Mouse (Mus musculus): ENCODE measurements at regions not wholly inside any gene's neighbourhood (a gene's known extent, or its start where the extent isn't known, plus 50 kb on each side); places are given as distances from the start of the nearest gene placed in this dataset.

GRCm38 (mm10) chr6:101596995-101597394, 219.3 kb upstream of the Pdzrn3 start:
- H3K27me3 ChIP-seq (replicated peaks; ENCODE audit: control insufficient read depth, insufficient read depth, low read length) = no peaks in the 10 kb centered on the region
- H3K9me3 ChIP-seq (replicated peaks; ENCODE audit: control insufficient read depth, low read length) = no peaks in the 10 kb centered on the region
- no peak overlapping the region for H3K4me2 ChIP-seq (ENCODE audit: low read length)
- no peak overlapping the region for H3K9ac ChIP-seq (ENCODE audit: low read length)
- H3K36me3 ChIP-seq (ENCODE audit: control insufficient read depth, insufficient read depth, low read length) = no peaks in the 10 kb centered on the region
- 86% methylated on average over 2 of the region's 2 CpGs for WGBS
- H3K27ac ChIP-seq (ENCODE audit: low read depth, low read length) = no peak overlapping the region
- DNase-seq (ENCODE audit: low spot score) = no peak
- no peaks in the 10 kb centered on the region for H3K4me1 ChIP-seq (ENCODE audit: control insufficient read depth, insufficient read depth, low read length)
- no peak overlapping the region for H3K4me3 ChIP-seq (ENCODE audit: low read depth, low read length)
- ATAC-seq = no peak

GRCm38 (mm10) chr6:101593782-101594641, 216.3 kb upstream of the Pdzrn3 start:
- 76% methylated on average over 12 of the region's 12 CpGs for WGBS
- no peaks in the 10 kb centered on the region for H3K4me1 ChIP-seq (ENCODE audit: control insufficient read depth, insufficient read depth, low read length)
- H3K4me2 ChIP-seq (ENCODE audit: low read length) = no peak overlapping the region
- no peaks in the 10 kb centered on the region for H3K36me3 ChIP-seq (ENCODE audit: control insufficient read depth, insufficient read depth, low read length)
- ATAC-seq (no peak), DNase-seq (ENCODE audit: low spot score) (peak; percentile 46)
- no peak overlapping the region for H3K27ac ChIP-seq (ENCODE audit: low read depth, low read length)
- H3K4me3 ChIP-seq (ENCODE audit: low read depth, low read length) = no peak overlapping the region
- no peak overlapping the region for H3K9ac ChIP-seq (ENCODE audit: low read length)
- no peaks in the 10 kb centered on the region for H3K27me3 ChIP-seq (replicated peaks; ENCODE audit: control insufficient read depth, insufficient read depth, low read length)
- H3K9me3 ChIP-seq (replicated peaks; ENCODE audit: control insufficient read depth, low read length) = no peaks in the 10 kb centered on the region

GRCm38 (mm10) chr6:101585871-101586270, 208.2 kb upstream of the Pdzrn3 start:
- H3K9me3 ChIP-seq (replicated peaks; ENCODE audit: control insufficient read depth, low read length) = no peaks in the 10 kb centered on the region
- no peaks in the 10 kb centered on the region for H3K27me3 ChIP-seq (replicated peaks; ENCODE audit: control insufficient read depth, insufficient read depth, low read length)
- 82% methylated on average over 16 of the region's 16 CpGs for WGBS
- ATAC-seq (no peak), DNase-seq (ENCODE audit: low spot score) (no peak)
- no peak overlapping the region for H3K4me2 ChIP-seq (ENCODE audit: low read length)
- H3K4me1 ChIP-seq (ENCODE audit: control insufficient read depth, insufficient read depth, low read length) = no peaks in the 10 kb centered on the region
- no peak overlapping the region for H3K4me3 ChIP-seq (ENCODE audit: low read depth, low read length)
- no peak overlapping the region for H3K27ac ChIP-seq (ENCODE audit: low read depth, low read length)
- no peak overlapping the region for H3K9ac ChIP-seq (ENCODE audit: low read length)
- H3K36me3 ChIP-seq (ENCODE audit: control insufficient read depth, insufficient read depth, low read length) = no peaks in the 10 kb centered on the region

GRCm38 (mm10) chr6:101580824-101581223, 203.1 kb upstream of the Pdzrn3 start:
- Histone ChIP-seq H3K27ac (ENCODE audit: low read depth, low read length) (no peak overlapping the region), H3K9ac (ENCODE audit: low read length) (no peak overlapping the region), H3K36me3 (ENCODE audit: control insufficient read depth, insufficient read depth, low read length) (no peaks in the 10 kb centered on the region), H3K27me3 (replicated peaks; ENCODE audit: control insufficient read depth, insufficient read depth, low read length) (no peaks in the 10 kb centered on the region), H3K4me1 (ENCODE audit: control insufficient read depth, insufficient read depth, low read length) (no peaks in the 10 kb centered on the region), H3K4me2 (ENCODE audit: low read length) (no peak overlapping the region), H3K4me3 (ENCODE audit: low read depth, low read length) (no peak overlapping the region), H3K9me3 (replicated peaks; ENCODE audit: control insufficient read depth, low read length) (no peaks in the 10 kb centered on the region)
- peak; percentile 10 for DNase-seq (ENCODE audit: low spot score)
- WGBS = 89% methylated on average over 4 of the region's 4 CpGs
- ATAC-seq = no peak

GRCm38 (mm10) chr6:101556096-101556495, 178.4 kb upstream of the Pdzrn3 start:
- no peak overlapping the region for H3K9ac ChIP-seq (ENCODE audit: low read length)
- DNase-seq (ENCODE audit: low spot score) = no peak
- 97% methylated on average over 1 of the region's 1 CpGs for WGBS
- no peak overlapping the region for H3K4me3 ChIP-seq (ENCODE audit: low read depth, low read length)
- H3K9me3 ChIP-seq (replicated peaks; ENCODE audit: control insufficient read depth, low read length) = no peaks in the 10 kb centered on the region
- H3K4me2 ChIP-seq (ENCODE audit: low read length) = no peak overlapping the region
- no peak for ATAC-seq
- H3K27ac ChIP-seq (ENCODE audit: low read depth, low read length) = no peak overlapping the region
- no peaks in the 10 kb centered on the region for H3K36me3 ChIP-seq (ENCODE audit: control insufficient read depth, insufficient read depth, low read length)
- no peaks in the 10 kb centered on the region for H3K27me3 ChIP-seq (replicated peaks; ENCODE audit: control insufficient read depth, insufficient read depth, low read length)
- H3K4me1 ChIP-seq (ENCODE audit: control insufficient read depth, insufficient read depth, low read length) = 0 out of 2 replicates have a peak, but pooled peaks cover 3% of the 10 kb centered on the region

- no peak overlapping the region for H3K4me3 ChIP-seq (ENCODE audit: low read depth, low read length)
- no peak overlapping the region for H3K27ac ChIP-seq (ENCODE audit: low read depth, low read length)
- DNase-seq (ENCODE audit: low spot score) = no peak
- no peak overlapping the region for H3K9ac ChIP-seq (ENCODE audit: low read length)
- no peaks in the 10 kb centered on the region for H3K9me3 ChIP-seq (replicated peaks; ENCODE audit: control insufficient read depth, low read length)
- WGBS = 75% methylated on average over 2 of the region's 2 CpGs
- H3K36me3 ChIP-seq (ENCODE audit: control insufficient read depth, insufficient read depth, low read length) = no peaks in the 10 kb centered on the region
- H3K27me3 ChIP-seq (replicated peaks; ENCODE audit: control insufficient read depth, insufficient read depth, low read length) = no peaks in the 10 kb centered on the region
- no peak overlapping the region for H3K4me2 ChIP-seq (ENCODE audit: low read length)
- no peak for ATAC-seq
- peaks cover 13% of the 10 kb centered on the region; the same call in 1 of the 2 replicates for H3K4me1 ChIP-seq (ENCODE audit: control insufficient read depth, insufficient read depth, low read length)
These were observed 177.4 kb upstream of the Pdzrn3 start for GRCm38 (mm10) chr6:101554965-101555604.

GRCm38 (mm10) chr6:101550501-101551268, 173.0 kb upstream of the Pdzrn3 start:
- WGBS = 9% methylated on average over 7 of the region's 7 CpGs
- no peak overlapping the region for H3K4me3 ChIP-seq (ENCODE audit: low read depth, low read length)
- H3K9ac ChIP-seq (ENCODE audit: low read length) = no peak overlapping the region
- H3K27ac ChIP-seq (ENCODE audit: low read depth, low read length) = peak overlapping the region; percentile 30; the same call in 1 of the 2 replicates
- no peak overlapping the region for H3K4me2 ChIP-seq (ENCODE audit: low read length)
- no peaks in the 10 kb centered on the region for H3K27me3 ChIP-seq (replicated peaks; ENCODE audit: control insufficient read depth, insufficient read depth, low read length)
- peak; percentile 86 for DNase-seq (ENCODE audit: low spot score)
- no peaks in the 10 kb centered on the region for H3K9me3 ChIP-seq (replicated peaks; ENCODE audit: control insufficient read depth, low read length)
- ATAC-seq = peak; percentile 97
- no peaks in the 10 kb centered on the region for H3K36me3 ChIP-seq (ENCODE audit: control insufficient read depth, insufficient read depth, low read length)
- peaks cover 14% of the 10 kb centered on the region; the same call in 1 of the 2 replicates for H3K4me1 ChIP-seq (ENCODE audit: control insufficient read depth, insufficient read depth, low read length)

GRCm38 (mm10) chr6:101537581-101537980, 159.9 kb upstream of the Pdzrn3 start:
- H3K4me2 ChIP-seq (ENCODE audit: low read length) = no peak overlapping the region
- WGBS = 84% methylated on average over 5 of the region's 5 CpGs
- no peaks in the 10 kb centered on the region; the same call in 1 of the 2 replicates for H3K4me1 ChIP-seq (ENCODE audit: control insufficient read depth, insufficient read depth, low read length)
- H3K4me3 ChIP-seq (ENCODE audit: low read depth, low read length) = no peak overlapping the region
- no peaks in the 10 kb centered on the region; the same call in 1 of the 2 replicates for H3K9me3 ChIP-seq (replicated peaks; ENCODE audit: control insufficient read depth, low read length)
- H3K9ac ChIP-seq (ENCODE audit: low read length) = no peak overlapping the region
- no peak overlapping the region for H3K27ac ChIP-seq (ENCODE audit: low read depth, low read length)
- H3K36me3 ChIP-seq (ENCODE audit: control insufficient read depth, insufficient read depth, low read length) = no peaks in the 10 kb centered on the region
- no peak for ATAC-seq
- no peak for DNase-seq (ENCODE audit: low spot score)
- 0 out of 2 replicates have a peak, but pooled peaks cover 3% of the 10 kb centered on the region for H3K27me3 ChIP-seq (replicated peaks; ENCODE audit: control insufficient read depth, insufficient read depth, low read length)
